Mouse (Mus musculus): ENCODE measurements around the gene Lysmd4. TPM values are rescaled to one million over a fixed set of nuclear protein-coding genes. Genes with fewer than 3 reads are reported as not detected.
"Not testable (repeated sequence)": the region's sequence is repeated elsewhere in the genome, so short reads cannot be mapped to it uniquely, and the experiment has no call there.

Lysmd4 gene
- polyA plus RNA-seq, 1 experiment from 2014 or later: 14.3 TPM

DNA sequence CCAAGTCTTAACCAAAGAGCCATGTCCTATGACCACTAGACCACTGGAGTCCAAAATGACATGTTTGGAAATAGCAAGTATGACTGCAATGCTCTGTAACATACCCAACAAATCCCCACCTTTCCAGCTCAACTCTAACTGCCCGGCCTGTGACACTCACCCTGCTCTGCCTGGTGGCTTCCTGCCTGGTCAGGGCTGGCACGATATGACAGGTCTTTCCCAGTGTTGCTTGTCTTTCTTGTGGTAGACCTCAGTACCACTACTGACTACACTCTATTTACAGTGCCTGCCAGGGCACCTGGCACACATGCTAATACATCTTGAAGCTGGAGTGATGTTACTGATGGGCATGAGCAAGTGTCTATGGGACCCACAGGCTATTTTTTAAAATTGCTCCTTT lies 15.4 kb downstream of the Lysmd4 start:
- H3K27me3 ChIP-seq (replicated peaks; ENCODE audit: low read depth, poor library complexity, severe bottlenecking): no peaks in the 10 kb centered on the region
- 90% methylated on average over 2 of the region's 2 CpGs for WGBS
- no peaks in the 10 kb centered on the region for H3K4me1 ChIP-seq
- H3K36me3 ChIP-seq (replicated peaks): peaks cover 45% of the 10 kb centered on the region
- H3K9me3 ChIP-seq: no peaks in the 10 kb centered on the region
- H3K4me3 ChIP-seq: no peak overlapping the region
- DNase-seq (ENCODE audit: low spot score): no peak
- no peak overlapping the region for H3K27ac ChIP-seq (replicated peaks)

DNA sequence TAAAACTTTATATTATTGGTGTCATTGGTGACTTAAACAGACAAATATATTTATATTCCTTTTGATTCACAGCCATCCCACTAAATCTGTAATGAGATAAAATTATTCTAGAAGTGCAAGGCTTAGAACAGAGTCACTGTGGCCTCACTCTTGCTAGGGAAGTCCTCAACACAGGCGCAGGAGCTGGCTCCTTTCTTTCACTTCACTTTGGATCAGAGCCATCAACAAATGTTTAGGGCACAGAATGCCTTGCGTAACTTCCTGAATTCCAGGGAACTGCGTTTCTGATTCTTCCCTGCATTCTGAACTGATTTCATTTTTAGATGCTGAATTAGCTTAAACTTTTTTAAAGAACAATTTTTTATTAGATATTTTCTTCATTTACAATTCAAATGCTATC lies 19.6 kb downstream of the Lysmd4 start:
- no peak for DNase-seq (ENCODE audit: low spot score)
- no peaks in the 10 kb centered on the region for H3K4me1 ChIP-seq
- H3K27me3 ChIP-seq (replicated peaks; ENCODE audit: low read depth, poor library complexity, severe bottlenecking): no peaks in the 10 kb centered on the region
- no peak overlapping the region for H3K4me3 ChIP-seq
- no peaks in the 10 kb centered on the region for H3K9me3 ChIP-seq
- H3K27ac ChIP-seq (replicated peaks): no peak overlapping the region
- peaks cover 16% of the 10 kb centered on the region for H3K36me3 ChIP-seq (replicated peaks)
- 90% methylated on average over 3 of the region's 3 CpGs for WGBS

GRCm38 (mm10) chr7:67243121-67243893 lies 21.0 kb downstream of the Lysmd4 start:
- peaks cover 12% of the 10 kb centered on the region for H3K36me3 ChIP-seq (replicated peaks)
- H3K4me1 ChIP-seq: no peaks in the 10 kb centered on the region
- 63% methylated on average over 2 of the region's 2 CpGs for WGBS
- no peaks in the 10 kb centered on the region for H3K9me3 ChIP-seq
- DNase-seq (ENCODE audit: low spot score): no peak
- H3K27ac ChIP-seq (replicated peaks): no peak overlapping the region
- no peaks in the 10 kb centered on the region for H3K27me3 ChIP-seq (replicated peaks; ENCODE audit: low read depth, poor library complexity, severe bottlenecking)
- H3K4me3 ChIP-seq: no peak overlapping the region

DNA sequence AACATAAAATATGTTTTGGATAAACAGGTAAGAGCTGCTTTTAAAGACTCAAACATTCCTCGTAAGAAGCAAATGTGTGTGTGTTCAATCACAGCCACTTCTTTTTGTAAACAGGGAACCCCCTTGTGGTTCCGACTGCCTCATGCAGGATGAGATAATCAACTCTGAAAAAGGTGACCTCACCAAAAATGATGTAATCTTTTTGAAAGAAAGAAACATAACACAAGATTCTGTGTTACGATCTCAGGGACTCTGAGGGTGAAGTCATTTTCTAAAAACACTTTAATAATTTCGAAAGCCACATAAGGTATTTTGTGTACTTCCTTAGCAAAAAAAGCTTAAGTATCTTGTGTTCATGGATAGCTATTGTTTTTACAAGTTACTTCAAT lies 21.5 kb downstream of the Lysmd4 start:
- DNase-seq (ENCODE audit: low spot score): no peak
- Histone ChIP-seq H3K4me3 (no peak overlapping the region), H3K27ac (replicated peaks) (no peak overlapping the region), H3K27me3 (replicated peaks; ENCODE audit: low read depth, poor library complexity, severe bottlenecking) (no peaks in the 10 kb centered on the region), H3K4me1 (no peaks in the 10 kb centered on the region), H3K36me3 (replicated peaks) (peaks cover 12% of the 10 kb centered on the region), H3K9me3 (no peaks in the 10 kb centered on the region)
- WGBS: 70% methylated on average over 4 of the region's 4 CpGs

DNA sequence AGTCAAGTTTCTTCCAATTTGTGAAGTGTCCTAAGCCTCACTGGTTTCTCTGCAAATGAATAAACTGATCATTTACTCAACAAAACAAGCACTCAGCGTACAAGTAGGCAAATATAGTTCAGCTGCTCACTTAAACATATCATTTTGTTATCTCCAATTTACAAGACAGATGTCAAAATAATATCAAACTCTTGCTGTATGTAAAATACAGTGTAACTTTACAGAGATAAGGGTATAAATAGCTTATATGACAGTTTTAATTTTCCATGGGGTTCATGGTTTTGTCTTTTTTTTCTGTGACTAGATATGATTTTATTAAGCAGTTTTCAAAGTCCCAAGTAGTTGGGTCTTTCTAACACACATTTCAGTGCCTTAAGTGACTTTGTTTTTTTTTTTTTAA lies 22.9 kb downstream of the Lysmd4 start:
- no peaks in the 10 kb centered on the region for H3K4me1 ChIP-seq
- no peaks in the 10 kb centered on the region for H3K9me3 ChIP-seq
- no peak overlapping the region for H3K27ac ChIP-seq (replicated peaks)
- no peaks in the 10 kb centered on the region for H3K27me3 ChIP-seq (replicated peaks; ENCODE audit: low read depth, poor library complexity, severe bottlenecking)
- no peak for DNase-seq (ENCODE audit: low spot score)
- peaks cover 12% of the 10 kb centered on the region for H3K36me3 ChIP-seq (replicated peaks)
- 94% methylated on average over 1 of the region's 1 CpGs for WGBS
- H3K4me3 ChIP-seq: no peak overlapping the region

- Histone ChIP-seq H3K9me3 (no peaks in the 10 kb centered on the region), H3K27me3 (replicated peaks; ENCODE audit: low read depth, poor library complexity, severe bottlenecking) (no peaks in the 10 kb centered on the region), H3K27ac (replicated peaks) (no peak overlapping the region), H3K4me3 (no peak overlapping the region), H3K36me3 (replicated peaks) (peaks cover 14% of the 10 kb centered on the region), H3K4me1 (no peaks in the 10 kb centered on the region)
- 78% methylated on average over 2 of the region's 2 CpGs for WGBS
- DNase-seq (ENCODE audit: low spot score): no peak
These were observed 23.7 kb downstream of the Lysmd4 start for GRCm38 (mm10) chr7:67246067-67246466.

DNA sequence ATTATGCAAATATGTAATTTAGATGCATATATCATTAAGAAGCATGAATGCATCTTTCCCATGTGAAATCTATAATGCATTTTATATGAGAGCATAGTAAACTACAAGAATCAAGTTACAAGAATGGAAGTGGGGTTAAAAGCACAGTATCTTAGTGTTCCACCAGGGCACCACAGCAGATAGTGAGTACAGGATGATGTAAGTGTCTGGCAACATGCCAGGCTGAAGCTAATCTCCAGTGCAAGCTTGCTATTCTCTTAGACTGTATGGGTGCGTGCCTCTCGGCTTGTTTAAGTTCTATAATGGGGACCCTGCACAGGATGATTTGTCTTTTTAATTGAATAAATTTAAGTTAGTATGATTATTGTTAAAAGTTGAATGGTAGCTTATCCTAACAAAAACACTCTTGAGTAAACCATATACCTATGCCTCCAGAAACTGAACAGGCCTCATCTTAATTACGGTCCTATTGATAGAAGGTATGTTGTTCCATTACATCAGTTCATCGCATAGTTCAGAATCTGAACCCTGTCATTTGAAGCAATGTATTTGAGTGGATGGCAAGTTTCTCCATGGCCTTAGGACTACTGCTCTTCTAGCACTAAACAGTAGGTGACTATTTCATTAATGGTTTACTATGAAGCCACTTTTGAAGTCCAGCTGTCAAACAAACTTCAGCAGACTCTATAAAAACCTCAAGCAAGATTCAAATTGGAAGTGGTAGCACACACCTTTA lies 37.7 kb downstream of the Lysmd4 start:
- WGBS: 94% methylated on average over 4 of the region's 4 CpGs
- H3K4me1 ChIP-seq: no peaks in the 10 kb centered on the region
- no peak for DNase-seq (ENCODE audit: low spot score)
- H3K27me3 ChIP-seq (replicated peaks; ENCODE audit: low read depth, poor library complexity, severe bottlenecking): no peaks in the 10 kb centered on the region
- H3K4me3 ChIP-seq: no peak overlapping the region
- H3K27ac ChIP-seq (replicated peaks): no peak overlapping the region
- H3K9me3 ChIP-seq: no peaks in the 10 kb centered on the region
- peaks cover 31% of the 10 kb centered on the region for H3K36me3 ChIP-seq (replicated peaks)

DNA sequence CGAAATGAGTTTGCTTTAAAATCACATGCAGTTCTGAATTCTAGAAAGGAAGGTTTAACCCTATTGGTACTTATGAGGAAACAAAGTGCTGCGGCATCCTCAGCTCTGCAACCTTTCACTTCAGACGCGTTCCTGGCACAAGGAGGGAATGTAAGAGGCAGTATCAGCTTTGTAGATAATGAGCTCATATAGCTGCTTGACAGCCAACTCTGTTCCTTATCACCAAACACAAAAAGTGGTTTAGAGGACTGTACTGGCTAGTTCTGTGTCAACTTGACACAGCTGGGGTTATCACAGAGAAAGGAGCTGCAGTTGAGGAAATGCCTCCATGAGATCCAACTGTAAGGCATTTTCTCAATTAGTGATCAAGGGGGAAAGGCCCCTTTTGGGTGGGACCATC lies 48.1 kb downstream of the Lysmd4 start:
- not testable (repeated sequence) for H3K4me1 ChIP-seq; DNase-seq (ENCODE audit: low spot score); H3K9me3 ChIP-seq; H3K27me3 ChIP-seq (replicated peaks; ENCODE audit: low read depth, poor library complexity, severe bottlenecking); H3K36me3 ChIP-seq (replicated peaks); H3K27ac ChIP-seq (replicated peaks); H3K4me3 ChIP-seq
- 88% methylated on average over 4 of the region's 4 CpGs for WGBS

DNA sequence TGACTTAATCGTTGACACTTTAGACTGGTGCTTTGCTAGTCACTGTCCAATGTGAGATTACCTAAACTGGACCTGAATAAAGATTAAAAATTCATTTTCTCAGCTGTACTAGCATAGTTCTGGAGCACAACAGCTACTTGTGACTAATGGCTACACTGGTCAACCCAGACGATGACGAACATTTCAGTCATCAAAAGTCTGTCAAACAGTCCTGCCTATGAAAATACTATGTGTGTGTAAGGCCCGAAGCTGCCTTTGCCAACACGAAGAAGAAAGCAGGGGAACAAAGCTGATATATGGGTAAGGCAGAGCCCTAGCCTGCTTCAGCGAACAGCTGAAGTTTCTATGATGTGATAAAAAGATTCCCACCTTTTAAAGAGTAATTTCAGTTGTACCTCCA lies 61.2 kb downstream of the Lysmd4 start:
- no peaks in the 10 kb centered on the region for H3K9me3 ChIP-seq
- no peaks in the 10 kb centered on the region for H3K4me1 ChIP-seq
- H3K27me3 ChIP-seq (replicated peaks; ENCODE audit: low read depth, poor library complexity, severe bottlenecking): no peaks in the 10 kb centered on the region
- H3K27ac ChIP-seq (replicated peaks): no peak overlapping the region
- no peak for DNase-seq (ENCODE audit: low spot score)
- 92% methylated on average over 6 of the region's 6 CpGs for WGBS
- H3K36me3 ChIP-seq (replicated peaks): peaks cover 9% of the 10 kb centered on the region
- no peak overlapping the region for H3K4me3 ChIP-seq

DNA sequence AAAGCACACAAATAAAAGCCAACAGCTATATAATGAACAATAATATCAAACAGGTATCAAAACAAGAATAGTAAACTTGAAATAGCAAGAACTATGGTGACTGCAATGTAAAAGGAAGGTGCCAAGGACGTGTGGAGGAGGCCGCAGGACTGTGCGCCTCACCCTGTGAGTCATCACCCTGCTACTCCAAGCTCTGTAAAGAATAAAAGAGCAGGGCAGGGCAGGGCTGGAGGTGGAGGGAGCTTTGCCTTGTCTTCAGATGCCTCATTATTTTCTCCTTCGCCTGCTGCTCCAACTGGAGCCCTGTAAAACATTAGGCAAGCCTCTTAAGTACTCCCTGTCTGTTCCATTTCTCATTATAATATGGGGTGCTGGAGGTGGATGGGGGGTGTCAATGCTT lies 65.1 kb downstream of the Lysmd4 start:
- H3K27ac ChIP-seq (replicated peaks): no peak overlapping the region
- no peak overlapping the region for H3K4me3 ChIP-seq
- H3K9me3 ChIP-seq: no peaks in the 10 kb centered on the region
- no peaks in the 10 kb centered on the region for H3K27me3 ChIP-seq (replicated peaks; ENCODE audit: low read depth, poor library complexity, severe bottlenecking)
- 84% methylated on average over 4 of the region's 4 CpGs for WGBS
- no peaks in the 10 kb centered on the region for H3K4me1 ChIP-seq
- peaks cover 2% of the 10 kb centered on the region; the same call in 1 of the 2 replicates for H3K36me3 ChIP-seq (replicated peaks)
- DNase-seq (ENCODE audit: low spot score): no peak

GRCm38 (mm10) chr7:67291356-67291755 lies 69.0 kb downstream of the Lysmd4 start:
- Histone ChIP-seq H3K27ac (replicated peaks) (no peak overlapping the region), H3K9me3 (no peaks in the 10 kb centered on the region), H3K4me1 (no peaks in the 10 kb centered on the region), H3K27me3 (replicated peaks; ENCODE audit: low read depth, poor library complexity, severe bottlenecking) (no peaks in the 10 kb centered on the region), H3K36me3 (replicated peaks) (no peaks in the 10 kb centered on the region; the same call in 1 of the 2 replicates), H3K4me3 (no peak overlapping the region)
- 93% methylated on average over 1 of the region's 1 CpGs for WGBS
- DNase-seq (ENCODE audit: low spot score): no peak

- 86% methylated on average over 1 of the region's 1 CpGs for WGBS
- H3K36me3 ChIP-seq (replicated peaks): no peaks in the 10 kb centered on the region
- H3K27ac ChIP-seq (replicated peaks): no peak overlapping the region
- DNase-seq (ENCODE audit: low spot score): no peak
- no peaks in the 10 kb centered on the region for H3K4me1 ChIP-seq
- H3K4me3 ChIP-seq: no peak overlapping the region
- H3K27me3 ChIP-seq (replicated peaks; ENCODE audit: low read depth, poor library complexity, severe bottlenecking): no peaks in the 10 kb centered on the region
- no peaks in the 10 kb centered on the region for H3K9me3 ChIP-seq
These were observed 74.1 kb downstream of the Lysmd4 start for GRCm38 (mm10) chr7:67296419-67296818.

DNA sequence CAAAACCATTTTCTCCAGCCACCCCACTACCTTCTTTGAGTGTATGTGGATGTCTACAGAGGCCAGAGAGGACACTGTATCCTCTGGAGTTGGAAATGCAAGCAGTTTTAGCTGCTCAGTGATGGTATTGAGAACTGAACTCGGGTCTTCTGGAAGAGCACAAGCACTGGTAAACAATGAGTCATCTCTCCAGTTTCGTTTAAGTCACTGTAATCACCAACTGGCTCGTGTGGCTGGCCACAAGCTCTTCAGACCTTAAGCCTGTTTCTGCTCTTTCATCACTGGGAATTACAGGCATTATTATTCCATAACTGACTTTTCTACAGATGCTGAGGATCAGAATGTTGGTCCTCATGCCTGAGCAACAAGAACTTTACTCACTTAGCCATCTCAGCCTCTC lies 82.6 kb downstream of the Lysmd4 start:
- H3K4me3 ChIP-seq: no peak overlapping the region
- DNase-seq (ENCODE audit: low spot score): no peak

More for the DNA sequence above, 82.6 kb downstream of the Lysmd4 start:
- Histone ChIP-seq H3K9me3 (no peaks in the 10 kb centered on the region), H3K4me1 (no peaks in the 10 kb centered on the region), H3K27ac (replicated peaks) (no peak overlapping the region), H3K27me3 (replicated peaks; ENCODE audit: low read depth, poor library complexity, severe bottlenecking) (no peaks in the 10 kb centered on the region), H3K36me3 (replicated peaks) (peaks cover 9% of the 10 kb centered on the region)
- WGBS: 87% methylated on average over 3 of the region's 3 CpGs
